ENCODE assay signal across 20 mouse cellular contexts in genomic region chr19:37255321-37255720, GRCm38 (mm10). TPM values are rescaled to one million over a fixed set of nuclear protein-coding genes. Genes with fewer than 3 reads are reported as not detected.
A peak's percentile ranks its signal among the peaks of the same experiment; 100 is the strongest.
DNase-seq lines count a peak whose midpoint lies in the region; ATAC-seq and TF ChIP-seq lines count a peak whose summit lies in the region.
"Had no signal": no experiment of that assay in that cellular context is flagged by ENCODE, and none has a peak within 500 bp of the region (broad histone marks: within the 10 kb centered on the region; RNA-seq: fewer than 3 reads in every experiment).

No protein-coding gene starts in this region.

- intact Hi-C loops in left cerebral cortex, postnatal 10 days (cut with DNase I), result no loop called here
- intact Hi-C loops in heart, postnatal 25 days (cut with DNase I), result no loop called here

- no peak overlapping the region for H3K4me3 ChIP-seq in myocyte
- H3K4me3 ChIP-seq: forebrain, embryonic 13.5 days; heart, adult 2 months; heart, embryonic 15.5 days; hindbrain, embryonic 10.5 days had no signal

- no peaks in the 10 kb centered on the region for H3K79me2 ChIP-seq in myocyte (ENCODE audit: control insufficient read depth, insufficient read depth)

- no peak for DNase-seq in frontal cortex, postnatal 10 days (ENCODE audit: low spot score in 2 of 2)
- DNase-seq in left cerebral cortex, adult 18-20 months (ENCODE audit: low spot score in 2 of 2), result peak; percentile 79 to 86
- no peak for DNase-seq in left cerebral cortex, postnatal 10 days (ENCODE audit: extremely low spot score in 1 of 2, low spot score in 2 of 2)
- peak; percentile 73 to 82 for DNase-seq in frontal cortex, postnatal 36 days (ENCODE audit: low spot score in 2 of 2)
- DNase-seq in liver, result no peak
- DNase-seq in heart, postnatal 25 days (ENCODE audit: low spot score), result no peak
- DNase-seq: cerebellum, postnatal 10 days; gastrocnemius, postnatal 10 days; heart, adult 2 months; kidney, adult 8-10 months; kidney, postnatal 25 days; midbrain, embryonic 14.5 days; retina, postnatal 1 day; thymus, postnatal 4 days had no signal

- ATAC-seq in frontal cortex, adult (ENCODE audit: low TSS enrichment), result peak; percentile 96
- ATAC-seq: forebrain, embryonic 13.5 days; lung, postnatal 0 days had no signal

- H3ac ChIP-seq in myocyte (ENCODE audit: control insufficient read depth, insufficient read length), result no peak overlapping the region

- no peak overlapping the region for H3K4me2 ChIP-seq in myocyte (ENCODE audit: low read depth)
- H3K4me2 ChIP-seq: forebrain, embryonic 13.5 days; heart, embryonic 15.5 days had no signal

- no peak for TF ChIP-seq POLR2A in myocyte (IDR thresholded peaks at IDR 0.05; ENCODE audit: insufficient read length, low read depth)

- H3K36me3 ChIP-seq in myocyte (ENCODE audit: control insufficient read depth, insufficient read depth), result no peaks in the 10 kb centered on the region
- H3K36me3 ChIP-seq: heart, embryonic 15.5 days; hindbrain, embryonic 10.5 days had no signal

- no peaks in the 10 kb centered on the region for H3K27me3 ChIP-seq in myocyte (ENCODE audit: control insufficient read depth, insufficient read depth, insufficient read length)
- H3K27me3 ChIP-seq: forebrain, embryonic 13.5 days; heart, embryonic 15.5 days had no signal

TF ChIP-seq in myocyte, 11 proteins besides CTCF, POLR2A, EP300 and RAD21:
- no peak for TF ChIP-seq MYOG (IDR thresholded peaks at IDR 0.05; ENCODE audit: control insufficient read depth in 1 of 3, insufficient read depth in 1 of 3, insufficient read length in 2 of 3, low read depth in 2 of 3)
- peak; percentile 61; the same call in 1 of the 2 replicates for TF ChIP-seq CEBPB (IDR thresholded peaks at IDR 0.05; ENCODE audit: insufficient read depth, poor library complexity, severe bottlenecking)
- no peak for TF ChIP-seq TCF3 (IDR thresholded peaks at IDR 0.05; ENCODE audit: insufficient read length, low read depth)
- no peak for TF ChIP-seq SRF (IDR thresholded peaks at IDR 0.05; ENCODE audit: control insufficient read depth, insufficient read length, low read depth)
- TF ChIP-seq MYOD1 (IDR thresholded peaks at IDR 0.05; ENCODE audit: control insufficient read depth in 1 of 3, insufficient read length in 2 of 3, low read depth in 2 of 3), result no peak
- no peak for TF ChIP-seq TCF12 (IDR thresholded peaks at IDR 0.05; ENCODE audit: insufficient read depth, poor library complexity, severe bottlenecking)

RNA-seq across cellular contexts. Expression of gene Cpeb3, which starts 46.9 kb away (rescaled TPM):
- total RNA-seq in left cerebral cortex, adult 18-20 months (2021), result 10 to 100 TPM; 87.0 to 97.8 TPM
- total RNA-seq in left cerebral cortex, postnatal 10 days (2021), result 10 to 100 TPM; 55.2 to 55.9 TPM
- polyA plus RNA-seq in myocyte (2012; fragmentation: generic; extraction: Trizol), result 2.6 TPM
- 10 to 100 TPM; 76.3 to 81.7 TPM for total RNA-seq in heart, postnatal 25 days (2021)

RNA-seq across cellular contexts. Expression of gene March5, which starts 48.0 kb away (rescaled TPM):
- 10 to 100 TPM; 90.6 to 92.7 TPM for total RNA-seq in left cerebral cortex, adult 18-20 months (2021)
- total RNA-seq in left cerebral cortex, postnatal 10 days (2021), result 10 to 100 TPM; 86.3 to 93.4 TPM
- 73.5 TPM for polyA plus RNA-seq in myocyte (2012; fragmentation: generic; extraction: Trizol)
- total RNA-seq in heart, postnatal 25 days (2021), result 10 to 100 TPM; 82.1 to 85.6 TPM

Comparison
In these comparisons a context has a peak if more than half of its experiments do, and no peak if none do; other contexts are left out.
1. DNase-seq: peak in left cerebral cortex, adult 18-20 months (2 of 2) and frontal cortex, postnatal 36 days (2 of 2); none in frontal cortex, postnatal 10 days (0 of 2), left cerebral cortex, postnatal 10 days (0 of 2), liver (single experiment) and heart, postnatal 25 days (single experiment).